Mouse (Mus musculus) embryonic facial prominence, embryonic 15.5 days (tissue): ENCODE data around the gene Wdr83. TPM values are rescaled to one million over a fixed set of nuclear protein-coding genes. Genes with fewer than 3 reads are reported as not detected.
"Not testable (repeated sequence)": the region's sequence is repeated elsewhere in the genome, so short reads cannot be mapped to it uniquely, and the experiment has no call there.

Source experiments
- ATAC-seq: fragments of 200-750 bp; cut with Nextera tagmentation; 2 replicates; pipeline ENCODE4 v1.8.0; 2017; ENCODE audit warnings: low read depth, moderate TSS enrichment; ENCODE audit not compliant: insufficient number of reproducible peaks, low FRiP score, low TSS enrichment
- H3K27ac ChIP-seq: fragments of 300-500 bp; sonication (generic); replicated peaks from 2 replicates; pipeline ENCODE4 v1.5.1; 2015; ENCODE audit warnings: mild to moderate bottlenecking, inconsistent platforms
- H3K27me3 ChIP-seq: fragments of 300-500 bp; sonication (generic); 2 replicates; pipeline ENCODE4 v1.6.1; 2015; ENCODE audit warnings: inconsistent platforms
- H3K36me3 ChIP-seq: fragments of 300-500 bp; sonication (generic); 2 replicates; pipeline ENCODE4 v1.6.1; 2015; ENCODE audit warnings: mild to moderate bottlenecking, inconsistent platforms
- H3K4me1 ChIP-seq: fragments of 300-500 bp; sonication (generic); 2 replicates; pipeline ENCODE4 v1.6.1; 2015; ENCODE audit warnings: inconsistent platforms
- H3K4me2 ChIP-seq: fragments of 300-500 bp; sonication (generic); replicated peaks from 2 replicates; pipeline ENCODE4 v1.6.1; 2015; ENCODE audit warnings: mild to moderate bottlenecking, inconsistent platforms
- H3K4me3 ChIP-seq: fragments of 300-500 bp; sonication (generic); replicated peaks from 2 replicates; pipeline ENCODE4 v1.5.1; 2015; ENCODE audit warnings: mild to moderate bottlenecking, inconsistent platforms
- H3K9ac ChIP-seq: fragments of 300-500 bp; sonication (generic); 2 replicates; pipeline ENCODE4 v1.6.1; 2015; ENCODE audit warnings: inconsistent platforms
- H3K9me3 ChIP-seq: fragments of 300-500 bp; sonication (generic); replicated peaks from 2 replicates; pipeline ENCODE4 v1.6.1; 2016; ENCODE audit warnings: inconsistent platforms
- WGBS: fragments of 180-500 bp; shearing (Covaris S2); methylation state at CpG from one replicate; pipeline ENCODE4 v1.1.7; 2015; 5-methylcytosine and 5-hydroxymethylcytosine counted together
- polyA plus RNA-seq: library from polyadenylated mRNA; unstranded; fragments of >200 nt; fragmentation: Nextera tagmentation; extraction: Ambion mirVana; gene quantifications from 2 replicates; pipeline ENCODE4 v1.2.1, GENCODE M21; 2015

Wdr83 gene
- polyA plus RNA-seq, 1 experiment from 2014 or later: 43.7 TPM

GRCm38 (mm10) chr8:85095566-85095965 is 14.5 kb upstream of the Wdr83 start:
- no peaks in the 10 kb centered on the region for H3K4me1 ChIP-seq
- H3K27ac ChIP-seq: no peak overlapping the region
- H3K36me3 ChIP-seq: peaks cover 64% of the 10 kb centered on the region
- no peak overlapping the region for H3K4me3 ChIP-seq
- H3K4me2 ChIP-seq: no peak overlapping the region
- no peak overlapping the region for H3K9ac ChIP-seq
- H3K9me3 ChIP-seq: no peaks in the 10 kb centered on the region
- no peaks in the 10 kb centered on the region for H3K27me3 ChIP-seq
- WGBS: 97% methylated on average over 7 of the region's 7 CpGs
- no peak for ATAC-seq

- ATAC-seq: no peak
- H3K9me3 ChIP-seq: no peaks in the 10 kb centered on the region
- no peak overlapping the region for H3K9ac ChIP-seq
- WGBS: 92% methylated on average over 13 of the region's 13 CpGs
- no peaks in the 10 kb centered on the region for H3K4me1 ChIP-seq
- H3K36me3 ChIP-seq: peaks cover 64% of the 10 kb centered on the region
- H3K4me3 ChIP-seq: no peak overlapping the region
- no peak overlapping the region for H3K27ac ChIP-seq
- no peaks in the 10 kb centered on the region for H3K27me3 ChIP-seq
- no peak overlapping the region for H3K4me2 ChIP-seq
Observed at GRCm38 (mm10) chr8:85095051-85095450, 13.9 kb upstream of the Wdr83 start.

- H3K9ac ChIP-seq: no peak overlapping the region
- 33% methylated on average over 21 of the region's 21 CpGs for WGBS
- ATAC-seq: no peak
- no peaks in the 10 kb centered on the region for H3K4me1 ChIP-seq
- H3K9me3 ChIP-seq: no peaks in the 10 kb centered on the region
- H3K27ac ChIP-seq: no peak overlapping the region
- H3K36me3 ChIP-seq: peaks cover 62% of the 10 kb centered on the region
- no peak overlapping the region for H3K4me3 ChIP-seq
- H3K27me3 ChIP-seq: no peaks in the 10 kb centered on the region
- H3K4me2 ChIP-seq: no peak overlapping the region
Observed at GRCm38 (mm10) chr8:85091526-85092090, 10.5 kb upstream of the Wdr83 start.

- Histone ChIP-seq H3K27ac (no peak overlapping the region), H3K36me3 (peaks cover 56% of the 10 kb centered on the region), H3K9ac (no peak overlapping the region), H3K4me3 (no peak overlapping the region), H3K4me1 (no peaks in the 10 kb centered on the region), H3K9me3 (no peaks in the 10 kb centered on the region), H3K4me2 (no peak overlapping the region), H3K27me3 (no peaks in the 10 kb centered on the region)
- 89% methylated on average over 11 of the region's 11 CpGs for WGBS
- no peak for ATAC-seq
Observed at GRCm38 (mm10) chr8:85090856-85091255, 9.8 kb upstream of the Wdr83 start.

GRCm38 (mm10) chr8:85088771-85089170 is 7.7 kb upstream of the Wdr83 start:
- Histone ChIP-seq H3K4me3 (no peak overlapping the region), H3K27me3 (no peaks in the 10 kb centered on the region), H3K9me3 (no peaks in the 10 kb centered on the region), H3K36me3 (peaks cover 49% of the 10 kb centered on the region), H3K27ac (no peak overlapping the region), H3K4me2 (no peak overlapping the region), H3K4me1 (peaks cover 5% of the 10 kb centered on the region), H3K9ac (no peak overlapping the region)
- 80% methylated on average over 2 of the region's 2 CpGs for WGBS
- no peak for ATAC-seq

- no peaks in the 10 kb centered on the region for H3K9me3 ChIP-seq
- no peak for ATAC-seq
- H3K36me3 ChIP-seq: peaks cover 33% of the 10 kb centered on the region
- no peak overlapping the region for H3K9ac ChIP-seq
- WGBS: 78% methylated on average over 3 of the region's 3 CpGs
- no peak overlapping the region for H3K27ac ChIP-seq
- H3K4me3 ChIP-seq: no peak overlapping the region
- H3K4me2 ChIP-seq: no peak overlapping the region
- no peaks in the 10 kb centered on the region for H3K27me3 ChIP-seq
- H3K4me1 ChIP-seq: peaks cover 23% of the 10 kb centered on the region
Observed at GRCm38 (mm10) chr8:85086238-85086637, 5.1 kb upstream of the Wdr83 start.

GRCm38 (mm10) chr8:85084633-85085032 is 3.5 kb upstream of the Wdr83 start:
- Histone ChIP-seq H3K27ac (no peak overlapping the region), H3K36me3 (peaks cover 28% of the 10 kb centered on the region), H3K9me3 (no peaks in the 10 kb centered on the region), H3K9ac (no peak overlapping the region), H3K4me2 (no peak overlapping the region), H3K4me3 (no peak overlapping the region), H3K4me1 (peaks cover 29% of the 10 kb centered on the region), H3K27me3 (no peaks in the 10 kb centered on the region)
- 86% methylated on average over 8 of the region's 8 CpGs for WGBS
- no peak for ATAC-seq

GRCm38 (mm10) chr8:85083108-85083813 is 2.2 kb upstream of the Wdr83 start, which contains the start of gene Man2b1:
TSS of gene Man2b1 (plus strand) at chr8:85083270.
- ATAC-seq: peak; percentile 88

GRCm38 (mm10) chr8:85082169-85082568 is 1.1 kb upstream of the Wdr83 start:
- not testable (repeated sequence) for H3K4me2 ChIP-seq, H3K4me3 ChIP-seq
- WGBS: 91% methylated on average over 4 of the region's 4 CpGs

More at GRCm38 (mm10) chr8:85083108-85083813, 2.2 kb upstream of the Wdr83 start, which contains the start of gene Man2b1:
- under 1% methylated on average over 30 of the region's 30 CpGs for WGBS
- peak within 1 kb of the TSS; percentile 88 for H3K4me2 ChIP-seq
- H3K4me3 ChIP-seq: peak within 1 kb of the TSS; percentile 71
- H3K9me3 ChIP-seq: no peaks in the 10 kb centered on the region
- H3K36me3 ChIP-seq: peaks cover 25% of the 10 kb centered on the region
- H3K4me1 ChIP-seq: peaks cover 32% of the 10 kb centered on the region
- H3K27me3 ChIP-seq: no peaks in the 10 kb centered on the region
- peak within 1 kb of the TSS; percentile 62 for H3K9ac ChIP-seq
- H3K27ac ChIP-seq: peak within 1 kb of the TSS; percentile 65

GRCm38 (mm10) chr8:85080532-85081215 is 432 bp downstream of the Wdr83 start, which contains the start of gene Wdr83os:
TSS of gene Wdr83os (plus strand) at chr8:85080740.
- 0% methylated on average over 30 of the region's 30 CpGs for WGBS
- peak within 1 kb of the TSS; percentile 93 for H3K9ac ChIP-seq
- H3K4me1 ChIP-seq: peaks cover 32% of the 10 kb centered on the region
- no peak for ATAC-seq
- H3K27ac ChIP-seq: peak within 1 kb of the TSS; percentile 87
- H3K9me3 ChIP-seq: no peaks in the 10 kb centered on the region
- H3K36me3 ChIP-seq: peaks cover 28% of the 10 kb centered on the region
- peak within 1 kb of the TSS; percentile 83 for H3K4me3 ChIP-seq
- no peaks in the 10 kb centered on the region for H3K27me3 ChIP-seq
- H3K4me2 ChIP-seq: peak within 1 kb of the TSS; percentile 93

More at GRCm38 (mm10) chr8:85082169-85082568, 1.1 kb upstream of the Wdr83 start:
- Histone ChIP-seq H3K36me3 (peaks cover 22% of the 10 kb centered on the region), H3K27ac (0 out of 2 replicates have a peak overlapping the region, but pooled peaks have one; percentile 65), H3K4me1 (peaks cover 32% of the 10 kb centered on the region)
- ATAC-seq, H3K9me3 ChIP-seq, H3K9ac ChIP-seq, H3K27me3 ChIP-seq: not testable (repeated sequence)

GRCm38 (mm10) chr8:85080214-85080531 is 933 bp downstream of the Wdr83 start:
- Histone ChIP-seq H3K4me3 (peak overlapping the region; percentile 83), H3K4me2 (peak overlapping the region; percentile 93), H3K36me3 (peaks cover 28% of the 10 kb centered on the region), H3K9ac (peak overlapping the region; percentile 93), H3K4me1 (peaks cover 32% of the 10 kb centered on the region), H3K27me3 (no peaks in the 10 kb centered on the region), H3K27ac (peak overlapping the region; percentile 87), H3K9me3 (no peaks in the 10 kb centered on the region)
- WGBS: under 1% methylated on average over 25 of the region's 25 CpGs
- no peak for ATAC-seq
